Mouse (Mus musculus): ENCODE measurements around the gene Bcar1.

Gene Bcar1

GRCm38 (mm10) chr8:111739604-111740003 lies 4.0 kb downstream of the Bcar1 start:
- DNase-seq (ENCODE audit: low read depth, low spot score): no peak

GRCm38 (mm10) chr8:111738867-111739266 lies 4.7 kb downstream of the Bcar1 start:
- no peak for DNase-seq (ENCODE audit: low read depth, low spot score)

GRCm38 (mm10) chr8:111736321-111736720 lies 7.3 kb downstream of the Bcar1 start:
- DNase-seq (ENCODE audit: low read depth, low spot score): peak; percentile 88

- DNase-seq (ENCODE audit: low read depth, low spot score): no peak
Observed at GRCm38 (mm10) chr8:111735791-111736190, 7.8 kb downstream of the Bcar1 start.

- DNase-seq (ENCODE audit: low read depth, low spot score): no peak
Observed at GRCm38 (mm10) chr8:111735335-111735761, 8.3 kb downstream of the Bcar1 start.

GRCm38 (mm10) chr8:111734244-111734960 lies 9.2 kb downstream of the Bcar1 start:
- no peak for DNase-seq (ENCODE audit: low read depth, low spot score)

- DNase-seq (ENCODE audit: low read depth, low spot score): no peak
Observed at GRCm38 (mm10) chr8:111733581-111734243, 9.9 kb downstream of the Bcar1 start.

GRCm38 (mm10) chr8:111732406-111733085 lies 11.1 kb downstream of the Bcar1 start:
- DNase-seq (ENCODE audit: low read depth, low spot score): no peak

- DNase-seq (ENCODE audit: low read depth, low spot score): peak; percentile 97
Observed at GRCm38 (mm10) chr8:111732004-111732403, 11.6 kb downstream of the Bcar1 start.

- peak; percentile 66 for DNase-seq (ENCODE audit: low read depth, low spot score)
Observed at GRCm38 (mm10) chr8:111731231-111731977, 12.2 kb downstream of the Bcar1 start.

GRCm38 (mm10) chr8:111729233-111730170 lies 14.1 kb downstream of the Bcar1 start:
- DNase-seq (ENCODE audit: low read depth, low spot score): peak; percentile 71

- DNase-seq (ENCODE audit: low read depth, low spot score): no peak
Observed at GRCm38 (mm10) chr8:111728481-111728880, 15.1 kb downstream of the Bcar1 start.

- DNase-seq (ENCODE audit: low read depth, low spot score): no peak
Observed at GRCm38 (mm10) chr8:111727553-111727952, 16.1 kb downstream of the Bcar1 start.

GRCm38 (mm10) chr8:111726102-111726900 lies 17.3 kb downstream of the Bcar1 start:
- peak; percentile 96 for DNase-seq (ENCODE audit: low read depth, low spot score)

- no peak for DNase-seq (ENCODE audit: low read depth, low spot score)
Observed at GRCm38 (mm10) chr8:111725341-111725740, 18.3 kb downstream of the Bcar1 start.

GRCm38 (mm10) chr8:111720115-111720544 lies 23.5 kb downstream of the Bcar1 start:
- DNase-seq (ENCODE audit: low read depth, low spot score): no peak

GRCm38 (mm10) chr8:111718937-111719336 lies 24.7 kb downstream of the Bcar1 start:
- no peak for DNase-seq (ENCODE audit: low read depth, low spot score)

- DNase-seq (ENCODE audit: low read depth, low spot score): peak; percentile 66
Observed at GRCm38 (mm10) chr8:111717866-111718265, 25.7 kb downstream of the Bcar1 start.

GRCm38 (mm10) chr8:111717488-111717792 lies 26.2 kb downstream of the Bcar1 start:
- peak; percentile 62 for DNase-seq (ENCODE audit: low read depth, low spot score)

All from brain, adult 2 months (tissue).